Mouse (Mus musculus): ENCODE results near the gene Krtap4-2.

The Krtap4-2 gene

DNA sequence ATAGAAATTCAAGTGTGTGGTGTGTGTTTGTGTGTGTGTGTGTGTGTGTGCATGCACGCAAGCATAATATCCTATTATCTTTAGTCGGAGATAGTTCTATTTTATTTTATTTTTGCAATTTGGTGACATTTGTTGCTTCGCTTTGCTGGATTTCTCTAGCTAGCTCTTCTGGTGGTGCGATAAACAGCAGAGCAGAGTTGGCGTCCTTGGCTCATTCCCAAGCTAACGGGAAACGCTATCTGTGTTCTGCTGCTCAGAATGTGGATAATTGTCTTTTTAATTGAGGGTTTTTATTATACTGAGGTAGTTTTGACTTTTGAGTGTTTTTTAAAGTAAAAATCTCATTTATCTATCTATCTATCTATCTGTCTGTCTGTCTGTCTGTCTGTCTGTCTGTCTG is 49.8 kb downstream of the Krtap4-2 start:
- no peak for DNase-seq
